Mouse (Mus musculus) liver, embryonic 14.5 days (tissue): ENCODE data around the gene Tia1.

Experiments
- CTCF ChIP-seq: IDR thresholded peaks from 2 replicates; pipeline ENCODE4 v1.5.1; 2016; ENCODE audit warnings: antibody characterized with exemption, low read depth, control low read depth
- EP300 ChIP-seq: IDR thresholded peaks from 2 replicates; pipeline ENCODE4 v1.6.1; 2016; ENCODE audit warnings: antibody characterized with exemption, low read depth

- no peak for TF ChIP-seq CTCF
- no peak for TF ChIP-seq EP300
Observed at GRCm38 (mm10) chr6:86404996-86405395, 977 bp downstream of the Tia1 start.
